Mouse (Mus musculus) bone marrow, adult 2 months (tissue): ENCODE results near the gene Rhobtb1. TPM values are rescaled to one million over a fixed set of nuclear protein-coding genes. Genes with fewer than 3 reads are reported as not detected.
A peak's percentile ranks its signal among the peaks of the same experiment; 100 is the strongest.

Experiments
- H3K27ac ChIP-seq: fragments of 200-500 bp; 2 replicates; pipeline ENCODE4 v1.5.1; 2012; ENCODE audit warnings: low read depth, mild to moderate bottlenecking, control low read depth, inconsistent platforms, low read length; ENCODE audit not compliant: control insufficient read depth, poor library complexity, insufficient read depth
- H3K4me1 ChIP-seq: fragments of 200-500 bp; 2 replicates; pipeline ENCODE4 v1.6.1; 2011; ENCODE audit warnings: low read length; ENCODE audit not compliant: control insufficient read depth, insufficient read depth
- H3K4me3 ChIP-seq: fragments of 200-500 bp; replicated peaks from 2 replicates; pipeline ENCODE3; 2011; ENCODE audit warnings: mild to moderate bottlenecking, low read depth, low read length, control low read depth; ENCODE audit not compliant: control insufficient read depth
- CTCF ChIP-seq: fragments of 200-500 bp; IDR thresholded peaks from 2 replicates; pipeline ENCODE4 v1.5.1; 2011; ENCODE audit warnings: low read length, control low read depth; ENCODE audit not compliant: control insufficient read depth, insufficient read depth
- POLR2A ChIP-seq: fragments of 200-500 bp; IDR thresholded peaks from 2 replicates; pipeline ENCODE4 v1.6.1; 2011; ENCODE audit warnings: low read depth, mild to moderate bottlenecking, control low read depth, low read length, borderline replicate concordance; ENCODE audit not compliant: control insufficient read depth
- WGBS: fragments of 180-500 bp; shearing (Covaris S2); methylation state at CpG from one replicate; pipeline ENCODE4 v1.1.7; 2018; 5-methylcytosine and 5-hydroxymethylcytosine counted together
- polyA plus RNA-seq: library from polyadenylated mRNA; stranded (reverse); fragments of >200 nt; gene quantifications from 2 replicates; pipeline ENCODE4 v1.2.4, GENCODE M21; 2011; ENCODE audit warnings: low replicate concordance; ENCODE audit not compliant: missing spikeins, insufficient read depth, insufficient read length

The Rhobtb1 gene
- polyA plus RNA-seq, 1 experiment, result 2.2 TPM

- WGBS, result 1% methylated on average over 5 of the region's 5 CpGs
- H3K4me3 ChIP-seq, result no peak overlapping the region
- no peak for TF ChIP-seq POLR2A
- TF ChIP-seq CTCF, result no peak
- H3K27ac ChIP-seq, result no peak overlapping the region
- no peaks in the 10 kb centered on the region for H3K4me1 ChIP-seq
Observed at GRCm38 (mm10) chr10:69309109-69309508, 157.9 kb downstream of the Rhobtb1 start.

- TF ChIP-seq CTCF (no peak), POLR2A (no peak)
- 55% methylated on average over 16 of the region's 16 CpGs for WGBS
- Histone ChIP-seq H3K27ac (no peak overlapping the region), H3K4me3 (no peak overlapping the region), H3K4me1 (no peaks in the 10 kb centered on the region)
Observed at GRCm38 (mm10) chr10:69311867-69312266, 160.6 kb downstream of the Rhobtb1 start.

- TF ChIP-seq POLR2A, result no peak
- TF ChIP-seq CTCF, result no peak
- H3K4me1 ChIP-seq, result no peaks in the 10 kb centered on the region
- WGBS, result 82% methylated on average over 8 of the region's 8 CpGs
- H3K4me3 ChIP-seq, result no peak overlapping the region
- H3K27ac ChIP-seq, result no peak overlapping the region
Observed at GRCm38 (mm10) chr10:69313944-69314343, 162.7 kb downstream of the Rhobtb1 start.

GRCm38 (mm10) chr10:69318514-69318913 is 167.3 kb downstream of the Rhobtb1 start:
- H3K4me3 ChIP-seq, result no peak overlapping the region
- 91% methylated on average over 11 of the region's 11 CpGs for WGBS
- TF ChIP-seq POLR2A, result no peak
- no peak for TF ChIP-seq CTCF

GRCm38 (mm10) chr10:69320667-69321518 is 169.7 kb downstream of the Rhobtb1 start:
- 14% methylated on average over 21 of the region's 21 CpGs for WGBS
- peak; percentile 83 for TF ChIP-seq CTCF
- TF ChIP-seq POLR2A, result no peak
- no peak overlapping the region for H3K4me3 ChIP-seq
- no peaks in the 10 kb centered on the region for H3K4me1 ChIP-seq
- no peak overlapping the region for H3K27ac ChIP-seq

More at GRCm38 (mm10) chr10:69318514-69318913, 167.3 kb downstream of the Rhobtb1 start:
- Histone ChIP-seq H3K27ac (no peak overlapping the region), H3K4me1 (no peaks in the 10 kb centered on the region)

- WGBS, result 56% methylated on average over 15 of the region's 15 CpGs
- Histone ChIP-seq H3K27ac (no peak overlapping the region), H3K4me1 (no peaks in the 10 kb centered on the region), H3K4me3 (no peak overlapping the region)
- no peak for TF ChIP-seq POLR2A
- no peak for TF ChIP-seq CTCF
Observed at GRCm38 (mm10) chr10:69321519-69322035, 170.3 kb downstream of the Rhobtb1 start.

GRCm38 (mm10) chr10:69323986-69324385 is 172.8 kb downstream of the Rhobtb1 start:
- TF ChIP-seq CTCF, result no peak
- no peak for TF ChIP-seq POLR2A
- Histone ChIP-seq H3K4me3 (no peak overlapping the region), H3K27ac (no peak overlapping the region), H3K4me1 (no peaks in the 10 kb centered on the region)
- WGBS, result 86% methylated on average over 13 of the region's 13 CpGs

GRCm38 (mm10) chr10:69324816-69325215 is 173.6 kb downstream of the Rhobtb1 start:
- Histone ChIP-seq H3K27ac (no peak overlapping the region), H3K4me3 (no peak overlapping the region), H3K4me1 (no peaks in the 10 kb centered on the region)
- 88% methylated on average over 7 of the region's 7 CpGs for WGBS
- no peak for TF ChIP-seq CTCF
- TF ChIP-seq POLR2A, result no peak

GRCm38 (mm10) chr10:69326433-69326832 is 175.2 kb downstream of the Rhobtb1 start:
- 85% methylated on average over 3 of the region's 3 CpGs for WGBS
- TF ChIP-seq POLR2A, result no peak
- no peak for TF ChIP-seq CTCF
- Histone ChIP-seq H3K27ac (no peak overlapping the region), H3K4me3 (no peak overlapping the region), H3K4me1 (no peaks in the 10 kb centered on the region)
